Mouse (Mus musculus) ES-Bruce4 (cell line): ENCODE measurements around the gene Bud31. TPM values are rescaled to one million over a fixed set of nuclear protein-coding genes. Genes with fewer than 3 reads are reported as not detected.
"Not testable (repeated sequence)": the region's sequence is repeated elsewhere in the genome, so short reads cannot be mapped to it uniquely, and the experiment has no call there.

Source experiments
- H3K27ac ChIP-seq: 2 replicates; pipeline ENCODE4 v1.5.1; 2012; ENCODE audit warnings: low read length, inconsistent platforms; ENCODE audit not compliant: insufficient read depth
- H3K27me3 ChIP-seq: 2 replicates; pipeline ENCODE4 v1.6.1; 2012; ENCODE audit warnings: mild to moderate bottlenecking, low read length, inconsistent platforms; ENCODE audit not compliant: control insufficient read depth, poor library complexity, insufficient read depth, severe bottlenecking
- H3K36me3 ChIP-seq: 2 replicates; pipeline ENCODE4 v1.6.1; 2012; ENCODE audit warnings: inconsistent platforms, mild to moderate bottlenecking, low read length, moderate library complexity; ENCODE audit not compliant: control insufficient read depth, poor library complexity, insufficient read depth, severe bottlenecking
- H3K4me1 ChIP-seq: one replicate; pipeline ENCODE4 v1.8.1; 2011; ENCODE audit warnings: low read length; ENCODE audit not compliant: control insufficient read depth, insufficient read depth
- H3K4me3 ChIP-seq: 2 replicates; pipeline ENCODE4 v1.5.1; 2011; ENCODE audit warnings: low read depth, mild to moderate bottlenecking, low read length
- H3K9ac ChIP-seq: 2 replicates; pipeline ENCODE4 v1.6.1; 2012; ENCODE audit warnings: low read depth, mild to moderate bottlenecking, inconsistent platforms; ENCODE audit not compliant: poor library complexity, severe bottlenecking
- H3K9me3 ChIP-seq: replicated peaks from 2 replicates; pipeline ENCODE4 v1.6.1; 2012; ENCODE audit warnings: mild to moderate bottlenecking, low read length, inconsistent platforms; ENCODE audit not compliant: control insufficient read depth, poor library complexity, insufficient read depth, severe bottlenecking
- CTCF ChIP-seq: IDR thresholded peaks from one replicate; pipeline ENCODE4 v1.8.1; 2011; ENCODE audit warnings: low read depth, low read length
- EP300 ChIP-seq: IDR thresholded peaks from 2 replicates; pipeline ENCODE4 v1.6.1; 2011; ENCODE audit warnings: low read depth, low read length; ENCODE audit not compliant: insufficient read depth
- POLR2A ChIP-seq: IDR thresholded peaks from one replicate; pipeline ENCODE4 v1.8.1; 2011; ENCODE audit warnings: low read length; ENCODE audit not compliant: insufficient read depth
- polyA plus RNA-seq: library from polyadenylated mRNA; stranded (reverse); fragments of >200 nt; gene quantifications from 2 replicates; pipeline ENCODE4 v1.2.4, GENCODE M21; 2011; ENCODE audit warnings: low read depth; ENCODE audit not compliant: missing spikeins, insufficient read depth, insufficient read length

The Bud31 gene
- polyA plus RNA-seq, 1 experiment, result 104 TPM

- TF ChIP-seq POLR2A (no peak), CTCF (peak; percentile 73)
- no peak overlapping the region for H3K9ac ChIP-seq
- no peak overlapping the region for H3K27ac ChIP-seq
- no peaks in the 10 kb centered on the region for H3K36me3 ChIP-seq
- H3K4me1 ChIP-seq, result no peaks in the 10 kb centered on the region
- no peaks in the 10 kb centered on the region for H3K27me3 ChIP-seq
- H3K4me3 ChIP-seq, result no peak overlapping the region
- no peaks in the 10 kb centered on the region for H3K9me3 ChIP-seq
These were observed 20.8 kb upstream of the Bud31 start for GRCm38 (mm10) chr5:145119385-145119784.

DNA sequence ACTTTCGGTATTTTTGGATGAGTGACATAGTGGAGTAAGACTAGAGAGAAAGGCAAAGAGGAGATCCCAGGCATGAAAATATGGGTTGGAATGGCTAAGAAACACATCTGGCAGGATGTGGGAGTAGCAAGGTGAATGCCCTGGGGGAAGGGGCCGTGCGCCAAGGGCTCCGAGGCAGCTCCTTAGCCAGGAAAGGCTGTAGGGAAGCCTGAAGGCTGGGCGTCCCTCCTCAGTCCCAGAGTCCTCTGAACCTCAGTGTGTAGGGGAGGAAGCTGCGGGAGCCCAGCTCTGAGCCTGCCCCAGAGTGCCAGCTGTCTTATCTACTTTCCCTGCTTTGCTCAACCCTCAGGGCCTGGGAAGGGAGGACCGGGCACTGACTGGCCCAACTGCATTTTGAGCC lies 19.2 kb upstream of the Bud31 start:
- H3K27ac ChIP-seq, result no peak overlapping the region
- no peaks in the 10 kb centered on the region for H3K9me3 ChIP-seq
- H3K4me3 ChIP-seq, result no peak overlapping the region
- H3K9ac ChIP-seq, result no peak overlapping the region
- no peaks in the 10 kb centered on the region for H3K4me1 ChIP-seq
- H3K27me3 ChIP-seq, result no peaks in the 10 kb centered on the region
- TF ChIP-seq POLR2A, result no peak
- no peak for TF ChIP-seq CTCF
- no peak for TF ChIP-seq EP300
- H3K36me3 ChIP-seq, result peaks cover 6% of the 10 kb centered on the region; the same call in 1 of the 2 replicates

DNA sequence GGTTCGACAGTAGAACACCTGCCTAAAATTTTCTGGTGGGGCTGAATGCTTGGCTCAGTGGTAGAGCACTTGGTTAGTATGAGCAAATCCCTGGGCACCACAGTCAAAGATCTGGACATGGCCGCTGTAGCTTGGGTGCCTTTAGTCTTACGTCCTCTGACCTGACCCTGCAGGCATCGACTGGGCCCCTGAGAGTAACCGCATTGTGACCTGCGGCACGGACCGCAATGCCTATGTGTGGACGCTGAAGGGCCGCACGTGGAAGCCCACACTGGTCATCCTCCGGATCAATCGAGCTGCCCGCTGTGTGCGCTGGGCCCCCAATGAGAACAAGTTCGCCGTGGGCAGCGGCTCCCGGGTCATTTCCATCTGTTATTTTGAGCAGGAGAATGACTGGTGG lies 16.8 kb upstream of the Bud31 start:
- Histone ChIP-seq H3K27me3 (no peaks in the 10 kb centered on the region), H3K36me3 (peaks cover 22% of the 10 kb centered on the region), H3K9ac (no peak overlapping the region)

GRCm38 (mm10) chr5:145126580-145126979 lies 13.6 kb upstream of the Bud31 start:
- Histone ChIP-seq H3K27me3 (no peaks in the 10 kb centered on the region), H3K4me1 (no peaks in the 10 kb centered on the region), H3K9me3 (no peaks in the 10 kb centered on the region), H3K9ac (no peak overlapping the region), H3K27ac (no peak overlapping the region), H3K4me3 (no peak overlapping the region), H3K36me3 (peaks cover 49% of the 10 kb centered on the region)
- TF ChIP-seq EP300 (no peak), POLR2A (no peak), CTCF (no peak)

More for the DNA sequence above, 16.8 kb upstream of the Bud31 start:
- no peak overlapping the region for H3K27ac ChIP-seq
- no peak overlapping the region for H3K4me3 ChIP-seq
- no peak for TF ChIP-seq EP300
- no peak for TF ChIP-seq POLR2A
- no peak for TF ChIP-seq CTCF
- no peaks in the 10 kb centered on the region for H3K9me3 ChIP-seq
- no peaks in the 10 kb centered on the region for H3K4me1 ChIP-seq

GRCm38 (mm10) chr5:145129124-145129523 lies 11.0 kb upstream of the Bud31 start:
- Histone ChIP-seq H3K36me3 (peaks cover 67% of the 10 kb centered on the region), H3K27ac (no peak overlapping the region), H3K4me1 (no peaks in the 10 kb centered on the region), H3K4me3 (no peak overlapping the region), H3K9me3 (no peaks in the 10 kb centered on the region), H3K27me3 (no peaks in the 10 kb centered on the region), H3K9ac (no peak overlapping the region)
- TF ChIP-seq EP300 (no peak), CTCF (no peak), POLR2A (no peak)

DNA sequence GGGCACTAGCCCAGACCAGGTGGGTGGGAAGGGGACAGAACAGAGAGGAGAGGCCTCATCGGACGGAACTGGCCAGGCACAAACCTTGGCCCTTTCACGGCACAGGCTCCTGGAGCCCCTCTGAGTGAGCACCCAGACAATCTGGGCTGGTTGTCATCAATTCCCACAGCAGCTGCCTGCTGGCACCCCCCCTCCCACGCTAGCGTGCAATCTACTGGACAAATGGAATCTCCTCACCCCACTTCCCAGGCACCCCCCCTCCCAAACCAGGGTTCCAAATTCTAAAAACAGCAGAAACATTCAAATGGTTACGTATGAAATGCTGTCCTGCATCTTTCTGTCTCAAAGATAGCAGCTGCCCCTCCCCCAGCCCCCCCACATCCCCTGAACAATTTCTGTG lies 10.4 kb upstream of the Bud31 start:
- peaks cover 72% of the 10 kb centered on the region for H3K36me3 ChIP-seq
- not testable (repeated sequence) for H3K4me3 ChIP-seq, H3K9me3 ChIP-seq, H3K9ac ChIP-seq, H3K4me1 ChIP-seq, H3K27me3 ChIP-seq, H3K27ac ChIP-seq
